Mouse (Mus musculus) MEL (cell line): ENCODE measurements around the gene Stil. TPM values are rescaled to one million over a fixed set of nuclear protein-coding genes. Genes with fewer than 3 reads are reported as not detected.

Experiments
- DNase-seq: peaks from one replicate; pipeline ENCODE4 v3.0.0; 2011; ENCODE audit warnings: low read depth, low spot score
- H3K27ac ChIP-seq: 2 replicates; pipeline ENCODE4 v1.5.1; 2012; ENCODE audit warnings: low read depth, mild to moderate bottlenecking, control low read depth, low read length, moderate library complexity; ENCODE audit not compliant: control insufficient read depth
- H3K27me3 ChIP-seq, 2 experiments: fragments of 150-350 bp in 1 of 2; sonication (generic) in 1 of 2; 2 replicates each; pipeline ENCODE4 v1.6.1; 2012; ENCODE audit warnings: low read length in 2 of 2, mild to moderate bottlenecking in 2 of 2, improper control_type of control experiment in 1 of 2, moderate library complexity in 1 of 2; ENCODE audit not compliant: insufficient read depth in 2 of 2, control insufficient read depth in 1 of 2
- H3K36me3 ChIP-seq, 2 experiments: 2 replicates each; pipeline ENCODE4 v1.6.1; 2012 to 2014; ENCODE audit warnings: low read length in 2 of 2, improper control_type of control experiment in 1 of 2, inconsistent platforms in 1 of 2, mild to moderate bottlenecking in 1 of 2; ENCODE audit not compliant: insufficient read depth in 2 of 2, control insufficient read depth in 1 of 2
- H3K4me1 ChIP-seq, 2 experiments: fragments of 150-350 bp in 1 of 2; sonication (generic) in 1 of 2; 2 replicates each; pipeline ENCODE4 v1.6.1; 2012; ENCODE audit warnings: low read length in 2 of 2, improper control_type of control experiment in 1 of 2, mild to moderate bottlenecking in 1 of 2; ENCODE audit not compliant: insufficient read depth in 2 of 2, control insufficient read depth in 1 of 2
- H3K4me3 ChIP-seq, 2 experiments: fragments of 150-350 bp in 1 of 2; sonication (generic) in 1 of 2; 2 replicates each; pipeline ENCODE4 v1.5.1; 2012; ENCODE audit warnings: low read depth in 2 of 2, low read length in 2 of 2, mild to moderate bottlenecking in 2 of 2, moderate library complexity in 2 of 2, control low read depth in 1 of 2, improper control_type of control experiment in 1 of 2; ENCODE audit not compliant: control insufficient read depth in 1 of 2, insufficient read depth in 1 of 2
- H3K79me2 ChIP-seq: 2 replicates; pipeline ENCODE4 v1.6.1; 2012; ENCODE audit warnings: mild to moderate bottlenecking, low read length, moderate library complexity; ENCODE audit not compliant: control insufficient read depth, poor library complexity, insufficient read depth
- H3K9ac ChIP-seq: 2 replicates; pipeline ENCODE4 v1.6.1; 2012; ENCODE audit warnings: low read depth, mild to moderate bottlenecking, control low read depth, low read length, moderate library complexity; ENCODE audit not compliant: control insufficient read depth, poor library complexity, severe bottlenecking
- H3K9me3 ChIP-seq: fragments of 150-350 bp; sonication (generic); replicated peaks from 2 replicates; pipeline ENCODE4 v1.6.1; 2012; ENCODE audit warnings: mild to moderate bottlenecking, low read length, improper control_type of control experiment, moderate library complexity; ENCODE audit not compliant: insufficient read depth
- CHD1 ChIP-seq: IDR thresholded peaks from 2 replicates; pipeline ENCODE4 v1.6.1; 2012; ENCODE audit warnings: low read depth, mild to moderate bottlenecking, inconsistent platforms, low read length, improper control_type of control experiment
- CHD2 ChIP-seq: IDR thresholded peaks from 2 replicates; pipeline ENCODE4 v1.6.1; 2011; ENCODE audit warnings: low read length, improper control_type of control experiment
- CTCF ChIP-seq, 3 experiments: IDR thresholded peaks in 2 of 3; conservative IDR thresholded peaks in 1 of 3; 2 replicates each; pipeline ENCODE4 v1.5.1; 2011 to 2012; ENCODE audit warnings: low read length in 3 of 3, low read depth in 2 of 3, mild to moderate bottlenecking in 2 of 3, improper control_type of control experiment in 1 of 3, inconsistent platforms in 1 of 3, mixed read lengths in 1 of 3, moderate library complexity in 1 of 3; ENCODE audit not compliant: control insufficient read depth in 1 of 3, insufficient read depth in 1 of 3, poor library complexity in 1 of 3, severe bottlenecking in 1 of 3
- E2F4 ChIP-seq: IDR thresholded peaks from 2 replicates; pipeline ENCODE4 v1.6.1; 2011; ENCODE audit warnings: low read depth, low read length, improper control_type of control experiment, borderline replicate concordance
- ELF1 ChIP-seq: IDR thresholded peaks from 2 replicates; pipeline ENCODE4 v1.6.1; 2014; ENCODE audit warnings: low read depth, mild to moderate bottlenecking, inconsistent platforms, low read length, improper control_type of control experiment, moderate library complexity
- EP300 ChIP-seq, 2 experiments: IDR thresholded peaks; 2 replicates each; pipeline ENCODE4 v1.6.1; 2011; ENCODE audit warnings: improper control_type of control experiment in 2 of 2, low read length in 2 of 2, low read depth in 1 of 2, mild to moderate bottlenecking in 1 of 2
- ETS1 ChIP-seq: IDR thresholded peaks from 2 replicates; pipeline ENCODE4 v1.6.1; 2012; ENCODE audit warnings: low read depth, mild to moderate bottlenecking, inconsistent platforms, low read length, improper control_type of control experiment, moderate library complexity
- GABPA ChIP-seq: IDR thresholded peaks from 2 replicates; pipeline ENCODE4 v1.6.1; 2012; ENCODE audit warnings: low read depth, mild to moderate bottlenecking, inconsistent platforms, low read length, improper control_type of control experiment, moderate library complexity
- GATA1 ChIP-seq: IDR thresholded peaks from 2 replicates; pipeline ENCODE4 v1.6.1; 2011; ENCODE audit warnings: low read depth, low read length, improper control_type of control experiment
- HCFC1 ChIP-seq: IDR thresholded peaks from 2 replicates; pipeline ENCODE4 v1.6.1; 2012; ENCODE audit warnings: low read depth, mild to moderate bottlenecking, inconsistent platforms, low read length, improper control_type of control experiment, moderate library complexity
- JUND ChIP-seq: IDR thresholded peaks from 2 replicates; pipeline ENCODE4 v1.6.1; 2011; ENCODE audit warnings: low read depth, mild to moderate bottlenecking, improper control_type of control experiment, low read length
- KAT2A ChIP-seq: conservative IDR thresholded peaks from 2 replicates; pipeline ENCODE4 v1.6.1; 2012; ENCODE audit warnings: low read depth, low read length, improper control_type of control experiment, inconsistent platforms
- MAFK ChIP-seq: IDR thresholded peaks from 2 replicates; pipeline ENCODE4 v1.6.1; 2011; ENCODE audit warnings: low read depth, mild to moderate bottlenecking, low read length, improper control_type of control experiment, borderline replicate concordance
- MEF2A ChIP-seq: IDR thresholded peaks from 2 replicates; pipeline ENCODE4 v1.6.1; 2014; ENCODE audit warnings: low read depth, mild to moderate bottlenecking, inconsistent platforms, low read length, improper control_type of control experiment; ENCODE audit not compliant: poor library complexity, insufficient replicate concordance, severe bottlenecking; ENCODE audit errors: extremely low read depth
- MXI1 ChIP-seq: IDR thresholded peaks from 2 replicates; pipeline ENCODE4 v1.6.1; 2011; ENCODE audit warnings: mild to moderate bottlenecking, low read depth, low read length, improper control_type of control experiment
- MYB ChIP-seq: IDR thresholded peaks from 2 replicates; pipeline ENCODE4 v1.6.1; 2011; ENCODE audit warnings: mild to moderate bottlenecking, low read depth, low read length, improper control_type of control experiment
- MYC ChIP-seq: IDR thresholded peaks from 2 replicates; pipeline ENCODE4 v1.6.1; 2011; ENCODE audit warnings: low read depth, mild to moderate bottlenecking, low read length, improper control_type of control experiment, moderate library complexity
- NELFE ChIP-seq: IDR thresholded peaks from 2 replicates; pipeline ENCODE4 v1.6.1; 2011; ENCODE audit warnings: low read depth, low read length, improper control_type of control experiment
- POLR2AphosphoS2 ChIP-seq: IDR thresholded peaks from 2 replicates; pipeline ENCODE4 v1.6.1; 2011; ENCODE audit warnings: low read length, improper control_type of control experiment
- RCOR1 ChIP-seq: IDR thresholded peaks from 2 replicates; pipeline ENCODE4 v1.6.1; 2012; ENCODE audit warnings: low read depth, mild to moderate bottlenecking, inconsistent platforms, low read length, improper control_type of control experiment
- SIN3A ChIP-seq: IDR thresholded peaks from 2 replicates; pipeline ENCODE4 v1.6.1; 2012; ENCODE audit warnings: low read length, improper control_type of control experiment, inconsistent platforms
- SMC3 ChIP-seq: IDR thresholded peaks from 2 replicates; pipeline ENCODE4 v1.6.1; 2011; ENCODE audit warnings: low read depth, low read length, improper control_type of control experiment
- TAL1 ChIP-seq: IDR thresholded peaks from 2 replicates; pipeline ENCODE4 v1.6.1; 2012; ENCODE audit warnings: mild to moderate bottlenecking, inconsistent platforms, low read length, moderate library complexity, mixed read lengths
- TBP ChIP-seq: IDR thresholded peaks from 2 replicates; pipeline ENCODE4 v1.8.0; 2011; ENCODE audit warnings: low read depth, low read length, improper control_type of control experiment
- TCF12 ChIP-seq: IDR thresholded peaks from 2 replicates; pipeline ENCODE4 v1.6.1; 2014; ENCODE audit warnings: low read depth, mild to moderate bottlenecking, inconsistent platforms, low read length, improper control_type of control experiment, moderate library complexity
- USF2 ChIP-seq, 2 experiments: IDR thresholded peaks; 2 replicates each; pipeline ENCODE4 v1.6.1; 2011 to 2012; ENCODE audit warnings: improper control_type of control experiment in 2 of 2, low read length in 2 of 2, borderline replicate concordance in 1 of 2, inconsistent platforms in 1 of 2, low read depth in 1 of 2, mild to moderate bottlenecking in 1 of 2; ENCODE audit not compliant: insufficient read depth in 1 of 2
- ZC3H11A ChIP-seq: IDR thresholded peaks from 2 replicates; pipeline ENCODE4 v1.6.1; 2012; ENCODE audit warnings: low read depth, mild to moderate bottlenecking, inconsistent platforms, low read length, improper control_type of control experiment
- ZKSCAN1 ChIP-seq: IDR thresholded peaks from 2 replicates; pipeline ENCODE4 v1.6.1; 2012; ENCODE audit warnings: low read depth, mild to moderate bottlenecking, inconsistent platforms, low read length, improper control_type of control experiment, moderate library complexity
- ZNF384 ChIP-seq: IDR thresholded peaks from 2 replicates; pipeline ENCODE4 v1.6.1; 2012; ENCODE audit warnings: low read depth, mild to moderate bottlenecking, inconsistent platforms, low read length, improper control_type of control experiment
- polyA plus RNA-seq, 2 experiments: library from polyadenylated mRNA; stranded (reverse) in 1 of 2; unstranded in 1 of 2; fragments of >175 nt in 1 of 2; fragments of >200 nt in 1 of 2; gene quantifications; 2 replicates each; pipeline versions ENCODE4 v1.2.1 to v1.2.4; 2012; ENCODE audit warnings: low replicate concordance in 2 of 2, low read depth in 1 of 2; ENCODE audit not compliant: insufficient read length in 2 of 2, insufficient read depth in 1 of 2, missing spikeins in 1 of 2
- total RNA-seq: library from RNA; depleted of rRNA; stranded (reverse); fragments of 300-350 nt; gene quantifications from 2 replicates; pipeline ENCODE4 v1.2.3, GENCODE M21; 2012

The Stil gene
- total and polyA plus RNA-seq, 3 experiments: 5.0 to 9.1 TPM; not detected in 1

- Histone ChIP-seq H3K36me3 (peaks cover 0 to 12% of the 10 kb centered on the region in 2 experiments; a peak in 2 of 4 replicates), H3K79me2 (no peaks in the 10 kb centered on the region; the same call in 1 of the 2 replicates), H3K4me1 (peaks cover 6 to 19% of the 10 kb centered on the region in 2 experiments), H3K27me3 (no peaks in the 10 kb centered on the region), H3K27ac (peak overlapping the region; percentile 67), H3K9ac (peak overlapping the region; percentile 64), H3K4me3 (peak overlapping the region; percentile 47 to 57)
- TF ChIP-seq TBP (no peak), MEF2A (no peak), TCF12 (peak; percentile 63), ELF1 (no peak), ZC3H11A (no peak), ETS1 (peak; percentile 24; the same call in 1 of the 2 replicates), EP300 (IDR thresholded peaks at IDR 0.05; ENCODE audit: low read depth in 1 of 2, low read length in 2 of 2) (peak; percentile 21 to 59; a peak in 3 of 4 replicates), JUND (no peak), ZKSCAN1 (no peak), E2F4 (no peak), CHD1 (no peak), MAFK (no peak), TAL1 (peak; percentile 92), SIN3A (no peak; the same call in none of the 2 replicates), GATA1 (peak; percentile 65), USF2 (IDR thresholded peaks at IDR 0.05; ENCODE audit: borderline replicate concordance in 1 of 2, insufficient read depth in 1 of 2, low read depth in 1 of 2, low read length in 2 of 2) (no peak), MXI1 (peak; percentile 51; the same call in 1 of the 2 replicates), GABPA (no peak), MYC (no peak), RCOR1 (no peak), HCFC1 (no peak), MYB (no peak), CTCF (IDR thresholded peaks at IDR 0.05 in 2 of 3, conservative IDR thresholded peaks at IDR 0.05 in 1 of 3; ENCODE audit: control insufficient read depth in 1 of 3, insufficient read depth in 1 of 3, low read depth in 2 of 3, low read length in 3 of 3, poor library complexity in 1 of 3, severe bottlenecking in 1 of 3) (no peak), KAT2A (no peak), CHD2 (no peak), POLR2AphosphoS2 (no peak), ZNF384 (no peak), SMC3 (no peak), NELFE (0 out of 2 replicates have a peak, but pooled peaks have one; percentile 12)
- TF ChIP-seq, all 39 proteins: peak for 7
- no peaks in the 10 kb centered on the region for H3K9me3 ChIP-seq
- peak; percentile 74 for DNase-seq
These were observed 48.2 kb downstream of the Stil start for GRCm38 (mm10) chr4:115048190-115048589.
